Mouse (Mus musculus): ENCODE results near the gene Col19a1.

Gene Col19a1

GRCm38 (mm10) chr1:24461305-24461887, 125.9 kb downstream of the Col19a1 start:
- no peak for DNase-seq (ENCODE audit: extremely low read depth, low read depth, low spot score)

GRCm38 (mm10) chr1:24458015-24458414, 129.3 kb downstream of the Col19a1 start:
- DNase-seq (ENCODE audit: extremely low read depth, low read depth, low spot score) = no peak

- no peak for DNase-seq (ENCODE audit: extremely low read depth, low read depth, low spot score)
Observed at GRCm38 (mm10) chr1:24452572-24453269, 134.6 kb downstream of the Col19a1 start.

- no peak for DNase-seq (ENCODE audit: extremely low read depth, low read depth, low spot score)
Observed at GRCm38 (mm10) chr1:24452159-24452558, 135.1 kb downstream of the Col19a1 start.

GRCm38 (mm10) chr1:24437425-24437824, 149.8 kb downstream of the Col19a1 start:
- DNase-seq (ENCODE audit: extremely low read depth, low read depth, low spot score) = no peak

- DNase-seq (ENCODE audit: extremely low read depth, low read depth, low spot score) = no peak
Observed at GRCm38 (mm10) chr1:24428306-24428705, 159.0 kb downstream of the Col19a1 start.

DNA sequence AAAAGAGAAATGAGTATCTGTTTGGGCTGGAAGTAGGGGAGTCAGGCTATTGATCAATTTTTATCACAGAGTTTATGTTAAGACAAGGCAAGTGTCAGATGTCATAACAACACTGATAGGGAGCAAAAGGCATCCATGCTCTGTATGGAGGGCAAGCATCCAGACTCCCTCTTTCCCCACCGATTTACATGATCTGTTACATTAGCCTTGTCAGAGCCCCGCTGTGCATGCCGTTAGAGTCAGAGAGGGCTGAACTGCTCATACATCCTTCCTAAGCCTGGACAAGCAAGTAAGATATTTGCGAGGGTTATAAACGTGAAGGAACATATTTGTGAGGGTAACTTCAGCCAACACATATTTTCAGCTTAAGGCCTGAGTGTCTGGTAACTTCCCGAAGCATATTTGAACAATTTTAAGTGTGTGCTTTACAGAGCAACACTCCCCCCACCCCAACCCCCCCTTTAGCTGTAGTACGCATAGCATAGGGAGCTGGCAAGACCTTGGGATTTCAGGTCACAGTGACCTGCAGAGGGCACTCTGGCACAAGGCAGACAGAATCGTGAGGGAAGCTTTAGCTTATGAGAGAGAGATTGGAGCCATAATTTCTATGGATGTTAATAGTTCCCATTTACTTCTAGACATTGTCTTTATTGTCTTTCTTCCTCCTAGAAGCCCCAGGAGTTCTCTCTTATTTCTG, 209.0 kb downstream of the Col19a1 start:
- no peak for DNase-seq (ENCODE audit: extremely low read depth, low read depth, low spot score)

GRCm38 (mm10) chr1:24374902-24375301, 212.4 kb downstream of the Col19a1 start:
- DNase-seq (ENCODE audit: extremely low read depth, low read depth, low spot score) = no peak

GRCm38 (mm10) chr1:24373671-24374070, 213.6 kb downstream of the Col19a1 start:
- DNase-seq (ENCODE audit: extremely low read depth, low read depth, low spot score) = no peak

GRCm38 (mm10) chr1:24372471-24373258, 214.6 kb downstream of the Col19a1 start:
- no peak for DNase-seq (ENCODE audit: extremely low read depth, low read depth, low spot score)

GRCm38 (mm10) chr1:24367570-24368517, 219.4 kb downstream of the Col19a1 start:
- DNase-seq (ENCODE audit: extremely low read depth, low read depth, low spot score) = no peak

GRCm38 (mm10) chr1:24364775-24365174, 222.5 kb downstream of the Col19a1 start:
- DNase-seq (ENCODE audit: extremely low read depth, low read depth, low spot score) = no peak

GRCm38 (mm10) chr1:24361990-24362635, 225.2 kb downstream of the Col19a1 start:
- no peak for DNase-seq (ENCODE audit: extremely low read depth, low read depth, low spot score)

DNA sequence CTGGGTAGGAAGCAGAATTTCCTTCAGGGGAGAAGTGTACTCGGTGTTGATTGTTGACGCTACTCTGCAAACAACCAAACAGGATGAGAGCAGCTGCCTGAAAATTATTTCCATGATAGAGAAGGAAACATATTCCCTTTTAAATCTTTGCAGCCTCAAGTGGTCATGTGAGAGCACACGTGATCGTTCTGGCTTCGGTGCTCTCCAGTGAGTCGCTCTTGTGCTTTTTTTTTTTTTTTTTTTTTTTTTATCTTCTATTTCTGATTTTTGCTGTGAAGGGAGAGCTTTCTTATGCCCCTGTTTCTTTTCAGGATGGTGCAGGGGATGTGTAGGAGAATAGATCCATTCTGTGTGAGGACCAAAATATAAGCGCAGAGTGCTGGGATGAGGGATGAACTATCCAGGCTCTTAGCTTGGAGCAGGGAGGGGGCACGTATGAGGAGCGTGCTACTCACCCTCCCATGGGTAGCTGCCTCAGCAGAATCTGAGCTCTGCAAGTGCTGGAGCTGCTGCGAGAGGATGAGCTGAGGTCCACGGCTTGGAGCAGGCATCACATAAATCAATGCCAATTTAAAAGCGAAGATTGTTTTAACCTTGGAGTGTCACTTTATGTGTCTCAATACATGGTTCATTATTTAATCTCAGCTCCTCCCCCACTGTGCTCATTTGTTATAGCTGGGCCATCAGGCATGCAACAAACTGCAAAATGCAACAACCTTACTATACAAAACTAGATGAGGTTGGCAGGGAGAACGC, 237.6 kb downstream of the Col19a1 start:
- DNase-seq (ENCODE audit: extremely low read depth, low read depth, low spot score) = no peak

DNA sequence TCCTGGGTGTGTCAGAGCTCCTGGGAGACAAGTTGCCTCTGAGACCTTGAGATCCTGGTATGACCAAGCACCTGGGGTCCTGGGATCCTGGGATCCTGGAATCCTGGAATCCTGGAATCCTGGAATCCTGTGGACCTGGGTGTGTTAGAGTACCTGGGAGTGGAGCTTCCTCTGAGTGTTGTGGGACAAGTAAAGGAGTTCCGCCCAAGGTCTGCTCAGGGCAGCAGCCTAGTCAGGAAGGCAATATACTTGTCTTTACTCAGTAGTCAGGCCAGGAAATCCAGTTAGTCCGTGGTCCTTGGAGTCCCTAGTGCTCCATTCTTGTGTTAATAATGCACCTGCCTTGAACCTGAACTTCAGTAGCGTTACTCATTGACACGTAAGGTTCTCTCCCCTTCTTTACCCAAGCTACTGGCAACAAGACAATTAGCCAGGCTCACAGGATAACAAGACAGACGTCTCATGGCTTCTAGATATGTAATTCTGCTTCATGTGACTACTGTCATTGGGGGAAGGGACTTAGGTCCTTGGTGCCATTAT, 239.6 kb downstream of the Col19a1 start:
- no peak for DNase-seq (ENCODE audit: extremely low read depth, low read depth, low spot score)

- DNase-seq (ENCODE audit: extremely low read depth, low read depth, low spot score) = no peak
Observed at GRCm38 (mm10) chr1:24337556-24338275, 249.6 kb downstream of the Col19a1 start.

DNA sequence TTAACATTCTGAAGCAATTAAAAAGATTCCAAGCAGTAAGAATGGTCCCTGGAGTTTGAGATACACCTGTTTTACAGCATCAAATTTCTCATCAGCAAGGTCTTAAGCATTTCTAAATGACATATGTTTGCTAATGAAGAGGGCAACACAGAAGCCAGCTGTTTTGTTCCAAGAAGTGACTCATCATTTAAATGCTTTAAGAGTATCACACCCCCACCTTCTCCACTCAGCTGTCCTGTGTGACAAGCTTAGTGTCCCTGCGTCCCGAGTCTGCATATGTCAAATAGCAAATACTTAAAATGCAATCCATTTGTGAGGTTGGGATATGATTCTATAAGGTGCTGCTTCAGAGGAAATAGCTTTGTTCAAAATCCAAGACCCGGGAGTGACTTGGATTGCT, 251.2 kb downstream of the Col19a1 start:
- DNase-seq (ENCODE audit: extremely low read depth, low read depth, low spot score) = no peak

- no peak for DNase-seq (ENCODE audit: extremely low read depth, low read depth, low spot score)
Observed at GRCm38 (mm10) chr1:24316961-24317589, 270.2 kb downstream of the Col19a1 start.

All from fat pad, adult 2 months (tissue).